Mouse (Mus musculus) bone marrow macrophage, adult 2 months (primary cell): ENCODE measurements around the gene 1700029F12Rik. TPM values are rescaled to one million over a fixed set of nuclear protein-coding genes. Genes with fewer than 3 reads are reported as not detected.

Experiments used
- H3K27ac ChIP-seq: 2 replicates; pipeline ENCODE4 v1.5.1; 2012; ENCODE audit warnings: low read depth, low read length; ENCODE audit not compliant: insufficient read depth
- H3K4me1 ChIP-seq: 2 replicates; pipeline ENCODE4 v1.6.1; 2012; ENCODE audit warnings: low read length; ENCODE audit not compliant: control insufficient read depth, insufficient read depth
- H3K4me3 ChIP-seq: 2 replicates; pipeline ENCODE4 v1.5.1; 2012; ENCODE audit warnings: mild to moderate bottlenecking, low read length, moderate library complexity; ENCODE audit not compliant: insufficient read depth
- CTCF ChIP-seq: IDR thresholded peaks from 2 replicates; pipeline ENCODE4 v1.5.1; 2012; ENCODE audit warnings: low read depth, mild to moderate bottlenecking, low read length, moderate library complexity
- POLR2A ChIP-seq: IDR thresholded peaks from 2 replicates; pipeline ENCODE4 v1.6.1; 2012; ENCODE audit warnings: mild to moderate bottlenecking, low read depth, low read length, borderline replicate concordance
- polyA plus RNA-seq: library from polyadenylated mRNA; stranded (reverse); fragments of >200 nt; gene quantifications from 2 replicates; pipeline ENCODE4 v1.2.4, GENCODE M21; 2012; ENCODE audit not compliant: missing spikeins, insufficient read depth, insufficient read length

The 1700029F12Rik gene
- polyA plus RNA-seq, 1 experiment: not detected

GRCm38 (mm10) chr13:97051158-97051557, 17.0 kb upstream of the 1700029F12Rik start:
- Histone ChIP-seq H3K4me1 (no peaks in the 10 kb centered on the region), H3K4me3 (no peak overlapping the region), H3K27ac (no peak overlapping the region)
- no peak for TF ChIP-seq POLR2A
- TF ChIP-seq CTCF: no peak

- Histone ChIP-seq H3K4me3 (no peak overlapping the region), H3K27ac (no peak overlapping the region), H3K4me1 (no peaks in the 10 kb centered on the region)
- no peak for TF ChIP-seq POLR2A
- no peak for TF ChIP-seq CTCF
These were observed 4.1 kb downstream of the 1700029F12Rik start for GRCm38 (mm10) chr13:97030075-97030474.

- H3K4me3 ChIP-seq: no peak overlapping the region
- H3K4me1 ChIP-seq: no peaks in the 10 kb centered on the region
- no peak for TF ChIP-seq CTCF
- TF ChIP-seq POLR2A: no peak
- no peak overlapping the region for H3K27ac ChIP-seq
These were observed 12.3 kb downstream of the 1700029F12Rik start for GRCm38 (mm10) chr13:97021906-97022305.

DNA sequence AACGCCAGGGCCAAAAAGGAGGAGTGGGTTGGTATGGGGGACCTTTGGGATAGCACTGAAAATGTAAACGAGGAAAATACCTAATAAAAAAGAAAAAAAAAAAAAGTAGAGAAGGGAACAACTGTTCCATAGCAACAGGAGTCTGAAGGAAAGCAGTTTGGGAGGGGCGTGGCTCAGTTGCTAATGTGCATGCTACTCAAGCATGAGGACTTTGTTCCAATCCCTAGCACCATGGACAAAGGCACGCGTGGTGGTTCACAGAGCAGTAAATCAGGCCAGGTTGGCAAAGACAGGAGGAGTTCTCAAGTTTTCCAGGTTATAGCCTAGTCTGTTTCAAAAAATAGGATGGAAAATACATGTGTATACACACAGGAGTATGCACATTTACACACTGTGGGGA, 14.0 kb downstream of the 1700029F12Rik start:
- Histone ChIP-seq H3K27ac (no peak overlapping the region), H3K4me1 (no peaks in the 10 kb centered on the region), H3K4me3 (no peak overlapping the region)
- no peak for TF ChIP-seq CTCF
- no peak for TF ChIP-seq POLR2A

GRCm38 (mm10) chr13:97017711-97018110, 16.5 kb downstream of the 1700029F12Rik start:
- Histone ChIP-seq H3K4me1 (no peaks in the 10 kb centered on the region), H3K27ac (no peak overlapping the region)
- no peak for TF ChIP-seq CTCF
- TF ChIP-seq POLR2A: no peak

DNA sequence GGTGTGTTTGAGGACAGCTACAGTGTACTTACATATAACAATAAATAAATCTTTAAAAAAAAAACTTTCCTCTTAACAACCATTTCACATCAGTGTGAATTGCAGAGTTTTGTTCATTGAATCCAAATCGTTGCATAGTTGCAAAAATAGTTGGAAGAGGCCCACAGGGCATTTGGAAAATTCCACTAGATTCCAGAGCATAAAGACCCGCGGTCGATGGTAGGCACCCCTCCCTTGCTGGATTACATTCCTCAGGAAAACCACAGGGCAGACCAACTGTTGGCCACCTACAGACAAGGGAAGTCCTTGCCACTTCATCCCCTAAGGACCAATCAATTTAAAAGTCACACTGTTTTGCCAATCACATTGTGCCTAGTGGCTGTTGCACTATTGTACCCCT, 19.8 kb downstream of the 1700029F12Rik start:
- TF ChIP-seq POLR2A (no peak), CTCF (no peak)
- Histone ChIP-seq H3K4me3 (no peak overlapping the region), H3K27ac (no peak overlapping the region), H3K4me1 (no peaks in the 10 kb centered on the region)

More at GRCm38 (mm10) chr13:97017711-97018110, 16.5 kb downstream of the 1700029F12Rik start:
- H3K4me3 ChIP-seq: no peak overlapping the region

GRCm38 (mm10) chr13:97008266-97009153, 25.7 kb downstream of the 1700029F12Rik start:
- peak overlapping the region; percentile 56 for H3K4me3 ChIP-seq
- no peaks in the 10 kb centered on the region for H3K4me1 ChIP-seq
- no peak overlapping the region for H3K27ac ChIP-seq
- TF ChIP-seq CTCF (no peak), POLR2A (no peak)

DNA sequence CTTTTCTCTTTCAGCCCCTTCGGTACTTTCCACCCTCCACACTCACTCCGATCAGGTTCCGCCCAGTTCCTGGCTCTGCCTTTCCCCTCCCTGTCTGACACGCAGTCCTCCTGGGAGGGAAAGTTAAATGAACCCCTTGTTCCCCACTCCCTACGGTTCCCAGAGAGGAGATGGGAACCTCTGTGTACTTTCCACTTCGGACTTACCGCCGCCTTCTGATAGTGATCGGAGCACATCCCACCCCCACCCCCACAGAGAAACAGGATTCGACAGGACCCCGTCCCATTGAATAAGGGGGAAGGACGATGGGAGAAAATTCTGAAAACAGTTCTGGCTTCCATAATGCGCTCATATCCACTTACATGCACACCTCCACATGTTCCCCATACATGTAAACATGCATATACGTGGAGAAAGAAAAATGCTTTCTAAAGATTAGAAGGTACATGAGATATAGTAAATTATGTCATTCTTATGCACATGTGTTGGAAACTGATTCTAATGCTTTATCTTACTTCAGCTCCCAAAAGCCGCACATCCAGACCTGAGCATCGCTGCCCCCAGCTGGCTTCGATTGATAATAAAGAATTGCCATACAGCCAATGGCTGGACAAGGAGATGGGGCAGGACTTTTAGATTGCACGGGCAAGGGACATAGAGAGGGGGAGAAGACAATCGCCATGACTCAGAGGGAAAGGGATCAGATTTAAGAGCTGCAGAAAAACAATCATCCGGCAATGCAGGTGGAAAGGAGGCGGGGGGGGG, 26.5 kb downstream of the 1700029F12Rik start:
- no peak for TF ChIP-seq POLR2A
- TF ChIP-seq CTCF: no peak
- no peak overlapping the region for H3K27ac ChIP-seq

DNA sequence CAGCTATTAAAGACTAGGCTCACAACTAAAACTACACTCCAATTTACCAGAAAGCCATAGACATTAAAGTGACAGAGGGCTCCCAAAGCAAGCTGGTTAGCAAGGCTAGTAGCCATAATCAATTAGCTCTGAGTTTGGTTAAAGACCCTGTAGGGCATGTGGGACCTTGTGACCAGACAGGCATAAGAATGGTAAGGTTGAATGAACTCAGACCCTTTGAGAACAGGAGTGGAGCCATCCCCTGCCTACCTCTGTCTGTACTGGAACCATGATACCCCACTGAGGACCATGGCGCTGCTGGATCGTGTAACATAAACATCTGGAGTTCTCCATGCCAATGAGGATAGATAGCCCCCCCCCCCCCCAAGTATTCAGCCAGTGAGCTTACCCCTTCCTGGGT, 27.4 kb downstream of the 1700029F12Rik start:
- no peak overlapping the region for H3K27ac ChIP-seq
- no peaks in the 10 kb centered on the region for H3K4me1 ChIP-seq
- H3K4me3 ChIP-seq: no peak overlapping the region
- TF ChIP-seq POLR2A (no peak), CTCF (no peak)

More for the DNA sequence above, 26.5 kb downstream of the 1700029F12Rik start:
- Histone ChIP-seq H3K4me3 (peak overlapping the region; percentile 18; the same call in 1 of the 2 replicates), H3K4me1 (no peaks in the 10 kb centered on the region)

DNA sequence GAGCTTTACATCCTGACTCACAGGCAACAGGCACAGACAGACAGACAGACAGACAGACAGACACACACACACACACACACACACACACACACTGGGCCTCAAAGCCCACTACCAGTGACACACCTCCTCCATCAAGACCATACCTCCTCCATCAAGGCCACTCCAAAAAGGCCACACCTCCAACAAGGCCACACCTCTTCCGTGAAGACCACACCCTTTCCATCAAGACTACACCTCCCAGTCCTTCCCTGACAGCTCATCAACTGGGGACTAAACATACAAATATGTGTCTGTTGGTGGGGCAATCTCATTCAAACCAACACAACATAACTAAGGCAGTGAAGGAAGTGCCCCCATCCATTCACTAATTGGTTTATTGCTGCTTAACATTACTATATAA, 37.1 kb downstream of the 1700029F12Rik start:
- Histone ChIP-seq H3K4me1 (no peaks in the 10 kb centered on the region), H3K4me3 (no peak overlapping the region), H3K27ac (no peak overlapping the region)
- TF ChIP-seq POLR2A: no peak
- no peak for TF ChIP-seq CTCF
